Mouse (Mus musculus): ENCODE measurements around the gene Tex14.

- no peak for TF ChIP-seq MAFK (IDR thresholded peaks at IDR 0.05; ENCODE audit: borderline replicate concordance, low read depth, low read length)
- no peak for TF ChIP-seq KAT2A (conservative IDR thresholded peaks at IDR 0.05; ENCODE audit: low read depth, low read length)
- TF ChIP-seq EP300 (IDR thresholded peaks at IDR 0.05; ENCODE audit: low read depth in 1 of 2, low read length in 2 of 2) = no peak
- no peak for TF ChIP-seq GABPA (IDR thresholded peaks at IDR 0.05; ENCODE audit: low read depth, low read length)
- no peak for TF ChIP-seq ZNF384 (IDR thresholded peaks at IDR 0.05; ENCODE audit: low read depth, low read length)
- no peak for TF ChIP-seq CTCF (IDR thresholded peaks at IDR 0.05 in 2 of 3, conservative IDR thresholded peaks at IDR 0.05 in 1 of 3; ENCODE audit: control insufficient read depth in 1 of 3, insufficient read depth in 1 of 3, low read depth in 2 of 3, low read length in 3 of 3, poor library complexity in 1 of 3, severe bottlenecking in 1 of 3)
These were observed 23.3 kb downstream of the Tex14 start for GRCm38 (mm10) chr11:87428051-87428673.
